Mouse (Mus musculus): ENCODE results near the gene Ajm1. TPM values are rescaled to one million over a fixed set of nuclear protein-coding genes. Genes with fewer than 3 reads are reported as not detected.
A peak's percentile ranks its signal among the peaks of the same experiment; 100 is the strongest.

Ajm1 gene
- total and polyA plus RNA-seq, 2 experiments: 0.07 TPM; not detected in 1

GRCm38 (mm10) chr2:25551186-25551585 is 30.4 kb downstream of the Ajm1 start:
- TF ChIP-seq CTCF (IDR thresholded peaks at IDR 0.05; ENCODE audit: low read depth, low read length): peak; percentile 81
- TF ChIP-seq POLR2A (IDR thresholded peaks at IDR 0.05; ENCODE audit: extremely low read depth, insufficient read depth, low read length): no peak
- Histone ChIP-seq H3K36me3 (ENCODE audit: control insufficient read depth, insufficient read depth, low read length) (no peaks in the 10 kb centered on the region), H3K4me1 (ENCODE audit: control insufficient read depth, insufficient read depth, low read length) (no peaks in the 10 kb centered on the region), H3K79me2 (ENCODE audit: control insufficient read depth, insufficient read depth, low read length) (peaks cover 2% of the 10 kb centered on the region), H3K27me3 (ENCODE audit: control insufficient read depth, insufficient read depth, low read length) (no peaks in the 10 kb centered on the region), H3K27ac (replicated peaks; ENCODE audit: insufficient read depth, low read depth, low read length) (no peak overlapping the region), H3K9ac (ENCODE audit: low read depth, low read length) (no peak overlapping the region), H3K4me3 (ENCODE audit: insufficient read depth, low read depth, low read length) (no peak overlapping the region)
- DNase-seq (ENCODE audit: extremely low read depth, low read depth, low spot score): peak; percentile 63
- WGBS: 28% methylated on average over 5 of the region's 5 CpGs

GRCm38 (mm10) chr2:25549021-25549991 is 32.3 kb downstream of the Ajm1 start:
- no peak for DNase-seq (ENCODE audit: extremely low read depth, low read depth, low spot score)
- Histone ChIP-seq H3K27ac (replicated peaks; ENCODE audit: insufficient read depth, low read depth, low read length) (no peak overlapping the region), H3K9ac (ENCODE audit: low read depth, low read length) (no peak overlapping the region), H3K4me1 (ENCODE audit: control insufficient read depth, insufficient read depth, low read length) (peaks cover 5% of the 10 kb centered on the region), H3K4me3 (ENCODE audit: insufficient read depth, low read depth, low read length) (no peak overlapping the region), H3K27me3 (ENCODE audit: control insufficient read depth, insufficient read depth, low read length) (no peaks in the 10 kb centered on the region), H3K36me3 (ENCODE audit: control insufficient read depth, insufficient read depth, low read length) (no peaks in the 10 kb centered on the region), H3K79me2 (ENCODE audit: control insufficient read depth, insufficient read depth, low read length) (peaks cover 19% of the 10 kb centered on the region)
- 77% methylated on average over 9 of the region's 9 CpGs for WGBS
- TF ChIP-seq POLR2A (IDR thresholded peaks at IDR 0.05; ENCODE audit: extremely low read depth, insufficient read depth, low read length) (no peak), CTCF (IDR thresholded peaks at IDR 0.05; ENCODE audit: low read depth, low read length) (no peak)

- Histone ChIP-seq H3K27ac (replicated peaks; ENCODE audit: insufficient read depth, low read depth, low read length) (peak within 1 kb of the TSS; percentile 80), H3K4me1 (ENCODE audit: control insufficient read depth, insufficient read depth, low read length) (peaks cover 5% of the 10 kb centered on the region), H3K36me3 (ENCODE audit: control insufficient read depth, insufficient read depth, low read length) (no peaks in the 10 kb centered on the region), H3K9ac (ENCODE audit: low read depth, low read length) (peak within 1 kb of the TSS; percentile 80), H3K4me3 (ENCODE audit: insufficient read depth, low read depth, low read length) (peak within 1 kb of the TSS; percentile 68), H3K27me3 (ENCODE audit: control insufficient read depth, insufficient read depth, low read length) (no peaks in the 10 kb centered on the region), H3K79me2 (ENCODE audit: control insufficient read depth, insufficient read depth, low read length) (peaks cover 24% of the 10 kb centered on the region)
- WGBS: 2% methylated on average over 48 of the region's 48 CpGs
- no peak for TF ChIP-seq CTCF (IDR thresholded peaks at IDR 0.05; ENCODE audit: low read depth, low read length)
- TF ChIP-seq POLR2A (IDR thresholded peaks at IDR 0.05; ENCODE audit: extremely low read depth, insufficient read depth, low read length): peak; percentile 52; the same call in 1 of the 2 replicates
- DNase-seq (ENCODE audit: extremely low read depth, low read depth, low spot score): peak; percentile 94
Measured at GRCm38 (mm10) chr2:25546811-25547491, 34.6 kb downstream of the Ajm1 start, which contains the start of gene Traf2. TSS of gene Traf2 (minus strand) at chr2:25546940.

- H3K27ac ChIP-seq (replicated peaks; ENCODE audit: insufficient read depth, low read depth, low read length): peak overlapping the region; percentile 80
- H3K4me1 ChIP-seq (ENCODE audit: control insufficient read depth, insufficient read depth, low read length): peaks cover 5% of the 10 kb centered on the region
- peak overlapping the region; percentile 68 for H3K4me3 ChIP-seq (ENCODE audit: insufficient read depth, low read depth, low read length)
- peaks cover 24% of the 10 kb centered on the region for H3K79me2 ChIP-seq (ENCODE audit: control insufficient read depth, insufficient read depth, low read length)
- no peak for TF ChIP-seq POLR2A (IDR thresholded peaks at IDR 0.05; ENCODE audit: extremely low read depth, insufficient read depth, low read length)
- TF ChIP-seq CTCF (IDR thresholded peaks at IDR 0.05; ENCODE audit: low read depth, low read length): no peak
- DNase-seq (ENCODE audit: extremely low read depth, low read depth, low spot score): peak; percentile 52
- H3K36me3 ChIP-seq (ENCODE audit: control insufficient read depth, insufficient read depth, low read length): no peaks in the 10 kb centered on the region
- peak overlapping the region; percentile 80 for H3K9ac ChIP-seq (ENCODE audit: low read depth, low read length)
- 2% methylated on average over 43 of the region's 43 CpGs for WGBS
- no peaks in the 10 kb centered on the region for H3K27me3 ChIP-seq (ENCODE audit: control insufficient read depth, insufficient read depth, low read length)
Measured at GRCm38 (mm10) chr2:25545996-25546810, 35.4 kb downstream of the Ajm1 start.

GRCm38 (mm10) chr2:25541644-25542367 is 39.8 kb downstream of the Ajm1 start:
- H3K4me1 ChIP-seq (ENCODE audit: control insufficient read depth, insufficient read depth, low read length): peaks cover 5% of the 10 kb centered on the region
- 84% methylated on average over 10 of the region's 10 CpGs for WGBS
- no peak overlapping the region for H3K9ac ChIP-seq (ENCODE audit: low read depth, low read length)
- no peak overlapping the region for H3K4me3 ChIP-seq (ENCODE audit: insufficient read depth, low read depth, low read length)
- H3K27ac ChIP-seq (replicated peaks; ENCODE audit: insufficient read depth, low read depth, low read length): no peak overlapping the region
- DNase-seq (ENCODE audit: extremely low read depth, low read depth, low spot score): no peak
- H3K27me3 ChIP-seq (ENCODE audit: control insufficient read depth, insufficient read depth, low read length): no peaks in the 10 kb centered on the region
- peaks cover 24% of the 10 kb centered on the region for H3K79me2 ChIP-seq (ENCODE audit: control insufficient read depth, insufficient read depth, low read length)
- H3K36me3 ChIP-seq (ENCODE audit: control insufficient read depth, insufficient read depth, low read length): peaks cover 10% of the 10 kb centered on the region
- TF ChIP-seq CTCF (IDR thresholded peaks at IDR 0.05; ENCODE audit: low read depth, low read length) (no peak), POLR2A (IDR thresholded peaks at IDR 0.05; ENCODE audit: extremely low read depth, insufficient read depth, low read length) (no peak)

All from liver, adult 2 months (tissue).